Mouse (Mus musculus): Measurements from ENCODE around the gene Lipk.

GRCm38 (mm10) chr19:34022759-34023158 lies 14.7 kb downstream of the Lipk start:
- peak; percentile 64 for TF ChIP-seq CTCF (IDR thresholded peaks at IDR 0.05)
- TF ChIP-seq EP300 (IDR thresholded peaks at IDR 0.05): no peak
